Mouse (Mus musculus): Measurements from ENCODE around the gene Mt4. TPM values are rescaled to one million over a fixed set of nuclear protein-coding genes. Genes with fewer than 3 reads are reported as not detected.
A peak's percentile ranks its signal among the peaks of the same experiment; 100 is the strongest.

The Mt4 gene
- polyA plus RNA-seq, 1 experiment from 2014 or later: not detected

- Histone ChIP-seq H3K36me3 (ENCODE audit: control insufficient read depth, insufficient read depth, low read length) (no peaks in the 10 kb centered on the region), H3K27ac (ENCODE audit: low read depth, low read length) (no peak overlapping the region), H3K27me3 (replicated peaks; ENCODE audit: control insufficient read depth, insufficient read depth, low read length) (peaks cover 47% of the 10 kb centered on the region), H3K9ac (ENCODE audit: low read depth, low read length) (no peak overlapping the region), H3K4me1 (ENCODE audit: control insufficient read depth, insufficient read depth, low read depth, low read length) (peaks cover 28% of the 10 kb centered on the region), H3K4me2 (ENCODE audit: low read length) (peak overlapping the region; percentile 50), H3K9me3 (ENCODE audit: control insufficient read depth, low read length) (no peaks in the 10 kb centered on the region), H3K4me3 (ENCODE audit: low read length) (no peak overlapping the region)
- WGBS: 70% methylated on average over 13 of the region's 13 CpGs
- no peak for ATAC-seq
Observed at GRCm38 (mm10) chr8:94182055-94182929, 45.3 kb downstream of the Mt4 start.

GRCm38 (mm10) chr8:94183117-94183516 is 46.1 kb downstream of the Mt4 start:
- H3K4me2 ChIP-seq (ENCODE audit: low read length): peak overlapping the region; percentile 50
- H3K36me3 ChIP-seq (ENCODE audit: control insufficient read depth, insufficient read depth, low read length): no peaks in the 10 kb centered on the region
- 0 out of 2 replicates have a peak overlapping the region, but pooled peaks have one; percentile 8 for H3K9ac ChIP-seq (ENCODE audit: low read depth, low read length)
- H3K4me3 ChIP-seq (ENCODE audit: low read length): peak overlapping the region; percentile 16; the same call in 1 of the 2 replicates
- WGBS: under 1% methylated on average over 16 of the region's 16 CpGs
- peak; percentile 35 for ATAC-seq
- no peaks in the 10 kb centered on the region for H3K9me3 ChIP-seq (ENCODE audit: control insufficient read depth, low read length)
- peaks cover 45% of the 10 kb centered on the region for H3K27me3 ChIP-seq (replicated peaks; ENCODE audit: control insufficient read depth, insufficient read depth, low read length)
- H3K27ac ChIP-seq (ENCODE audit: low read depth, low read length): no peak overlapping the region
- peaks cover 29% of the 10 kb centered on the region for H3K4me1 ChIP-seq (ENCODE audit: control insufficient read depth, insufficient read depth, low read depth, low read length)

- Histone ChIP-seq H3K27me3 (replicated peaks; ENCODE audit: control insufficient read depth, insufficient read depth, low read length) (peaks cover 45% of the 10 kb centered on the region), H3K36me3 (ENCODE audit: control insufficient read depth, insufficient read depth, low read length) (no peaks in the 10 kb centered on the region), H3K4me2 (ENCODE audit: low read length) (no peak overlapping the region), H3K9ac (ENCODE audit: low read depth, low read length) (no peak overlapping the region), H3K4me1 (ENCODE audit: control insufficient read depth, insufficient read depth, low read depth, low read length) (peaks cover 26% of the 10 kb centered on the region), H3K9me3 (ENCODE audit: control insufficient read depth, low read length) (no peaks in the 10 kb centered on the region), H3K27ac (ENCODE audit: low read depth, low read length) (no peak overlapping the region), H3K4me3 (ENCODE audit: low read length) (no peak overlapping the region)
- ATAC-seq: no peak
- 31% methylated on average over 12 of the region's 12 CpGs for WGBS
Observed at GRCm38 (mm10) chr8:94184357-94184843, 47.4 kb downstream of the Mt4 start.

GRCm38 (mm10) chr8:94185791-94186190 is 48.8 kb downstream of the Mt4 start:
- no peak for ATAC-seq
- H3K9ac ChIP-seq (ENCODE audit: low read depth, low read length): no peak overlapping the region
- 76% methylated on average over 6 of the region's 6 CpGs for WGBS
- no peaks in the 10 kb centered on the region for H3K36me3 ChIP-seq (ENCODE audit: control insufficient read depth, insufficient read depth, low read length)
- H3K27me3 ChIP-seq (replicated peaks; ENCODE audit: control insufficient read depth, insufficient read depth, low read length): peaks cover 33% of the 10 kb centered on the region
- H3K9me3 ChIP-seq (ENCODE audit: control insufficient read depth, low read length): no peaks in the 10 kb centered on the region
- H3K4me3 ChIP-seq (ENCODE audit: low read length): no peak overlapping the region
- peaks cover 17% of the 10 kb centered on the region for H3K4me1 ChIP-seq (ENCODE audit: control insufficient read depth, insufficient read depth, low read depth, low read length)
- H3K27ac ChIP-seq (ENCODE audit: low read depth, low read length): no peak overlapping the region
- H3K4me2 ChIP-seq (ENCODE audit: low read length): no peak overlapping the region

- Histone ChIP-seq H3K4me3 (ENCODE audit: low read length) (peak overlapping the region; percentile 8; the same call in 1 of the 2 replicates), H3K36me3 (ENCODE audit: control insufficient read depth, insufficient read depth, low read length) (no peaks in the 10 kb centered on the region), H3K9me3 (ENCODE audit: control insufficient read depth, low read length) (no peaks in the 10 kb centered on the region), H3K9ac (ENCODE audit: low read depth, low read length) (no peak overlapping the region; the same call in 1 of the 2 replicates), H3K4me2 (ENCODE audit: low read length) (peak overlapping the region; percentile 31), H3K4me1 (ENCODE audit: control insufficient read depth, insufficient read depth, low read depth, low read length) (peaks cover 17% of the 10 kb centered on the region), H3K27ac (ENCODE audit: low read depth, low read length) (no peak overlapping the region), H3K27me3 (replicated peaks; ENCODE audit: control insufficient read depth, insufficient read depth, low read length) (peaks cover 33% of the 10 kb centered on the region)
- ATAC-seq: peak; percentile 59; the same call in 1 of the 2 replicates
- WGBS: 7% methylated on average over 17 of the region's 17 CpGs
Observed at GRCm38 (mm10) chr8:94186542-94186941, 49.5 kb downstream of the Mt4 start.

GRCm38 (mm10) chr8:94187290-94188002 is 50.4 kb downstream of the Mt4 start:
- Histone ChIP-seq H3K4me3 (ENCODE audit: low read length) (no peak overlapping the region), H3K27ac (ENCODE audit: low read depth, low read length) (no peak overlapping the region), H3K9me3 (ENCODE audit: control insufficient read depth, low read length) (no peaks in the 10 kb centered on the region), H3K36me3 (ENCODE audit: control insufficient read depth, insufficient read depth, low read length) (no peaks in the 10 kb centered on the region), H3K27me3 (replicated peaks; ENCODE audit: control insufficient read depth, insufficient read depth, low read length) (peaks cover 29% of the 10 kb centered on the region), H3K9ac (ENCODE audit: low read depth, low read length) (no peak overlapping the region), H3K4me2 (ENCODE audit: low read length) (no peak overlapping the region), H3K4me1 (ENCODE audit: control insufficient read depth, insufficient read depth, low read depth, low read length) (peaks cover 17% of the 10 kb centered on the region)
- WGBS: 34% methylated on average over 21 of the region's 21 CpGs
- no peak for ATAC-seq

Other genes starting within 250 kb of the Mt4 start
- 57.4 and 71.5 TPM in 2 replicates for gene Amfr, start 124.4 kb upstream of the Mt4 start, polyA plus RNA-seq (2015; fragmentation: Nextera tagmentation; extraction: Ambion mirVana)
- 77.1 and 78.7 TPM in 2 replicates for gene Nudt21, start 100.2 kb upstream of the Mt4 start, polyA plus RNA-seq (2015; fragmentation: Nextera tagmentation; extraction: Ambion mirVana)
- 15.8 and 16.2 TPM in 2 replicates for gene Ogfod1, start 100.0 kb upstream of the Mt4 start, polyA plus RNA-seq (2015; fragmentation: Nextera tagmentation; extraction: Ambion mirVana)
- gene Bbs2, start 38.3 kb upstream of the Mt4 start, polyA plus RNA-seq (2015; fragmentation: Nextera tagmentation; extraction: Ambion mirVana): 18.0 and 22.0 TPM in 2 replicates
- 242 and 317 TPM in 2 replicates for gene Mt3, start 15.4 kb downstream of the Mt4 start, polyA plus RNA-seq (2015; fragmentation: Nextera tagmentation; extraction: Ambion mirVana)
- gene Mt2, start 35.5 kb downstream of the Mt4 start, polyA plus RNA-seq (2015; fragmentation: Nextera tagmentation; extraction: Ambion mirVana): 30.4 and 53.8 TPM in 2 replicates
- gene Mt1, start 41.9 kb downstream of the Mt4 start, polyA plus RNA-seq (2015; fragmentation: Nextera tagmentation; extraction: Ambion mirVana): 126 and 210 TPM in 2 replicates
- 54.0 and 62.1 TPM in 2 replicates for gene Nup93, start 77.4 kb downstream of the Mt4 start, polyA plus RNA-seq (2015; fragmentation: Nextera tagmentation; extraction: Ambion mirVana)
- 0.11 and 0.21 TPM in 2 replicates for gene Slc12a3, start 192.0 kb downstream of the Mt4 start, polyA plus RNA-seq (2015; fragmentation: Nextera tagmentation; extraction: Ambion mirVana)
- 71.3 and 77.9 TPM in 2 replicates for gene Herpud1, start 249.2 kb downstream of the Mt4 start, polyA plus RNA-seq (2015; fragmentation: Nextera tagmentation; extraction: Ambion mirVana)